Mouse (Mus musculus) heart, postnatal 0 days (tissue): ENCODE results near the gene Kctd17.

Source experiments
- CTCF ChIP-seq: IDR thresholded peaks from 2 replicates; pipeline ENCODE4 v1.5.1; 2016; ENCODE audit warnings: antibody characterized with exemption, control low read depth, low read depth
- EP300 ChIP-seq: IDR thresholded peaks from 2 replicates; pipeline ENCODE4 v1.6.1; 2016; ENCODE audit warnings: antibody characterized with exemption, low read depth

GRCm38 (mm10) chr15:78422046-78422956, 6.1 kb upstream of the Kctd17 start:
- peak; percentile 85 for TF ChIP-seq CTCF
- TF ChIP-seq EP300: no peak
